Mouse (Mus musculus): Measurements from ENCODE around the gene Zbtb5. TPM values are rescaled to one million over a fixed set of nuclear protein-coding genes. Genes with fewer than 3 reads are reported as not detected.
"Not testable (repeated sequence)": the region's sequence is repeated elsewhere in the genome, so short reads cannot be mapped to it uniquely, and the experiment has no call there.

The Zbtb5 gene
- total RNA-seq, 2 experiments from 2014 or later, result 10.5 to 11.9 TPM

DNA sequence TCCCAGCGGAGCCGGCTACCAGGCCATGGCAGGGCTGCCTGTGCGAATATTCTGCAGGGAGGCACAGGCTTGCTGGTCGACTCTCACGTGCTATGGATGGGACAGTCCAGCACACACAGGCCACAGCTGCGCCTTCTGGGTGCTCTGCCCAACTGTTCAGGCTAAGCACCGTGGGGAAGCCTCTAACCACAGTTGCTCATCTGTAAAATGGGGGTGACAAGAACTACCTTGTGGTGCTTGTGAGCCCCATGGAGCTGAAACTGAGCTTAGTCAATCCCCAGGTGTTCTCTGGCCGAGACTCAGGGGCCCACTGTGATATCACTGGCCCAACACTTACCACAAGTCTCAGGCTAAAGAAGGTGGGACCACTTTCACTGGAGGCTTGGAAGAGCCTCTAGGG lies 44.8 kb downstream of the Zbtb5 start:
- no peak for DNase-seq

- DNase-seq, result no peak
These were observed 46.5 kb downstream of the Zbtb5 start for GRCm38 (mm10) chr4:44965736-44966135.

DNA sequence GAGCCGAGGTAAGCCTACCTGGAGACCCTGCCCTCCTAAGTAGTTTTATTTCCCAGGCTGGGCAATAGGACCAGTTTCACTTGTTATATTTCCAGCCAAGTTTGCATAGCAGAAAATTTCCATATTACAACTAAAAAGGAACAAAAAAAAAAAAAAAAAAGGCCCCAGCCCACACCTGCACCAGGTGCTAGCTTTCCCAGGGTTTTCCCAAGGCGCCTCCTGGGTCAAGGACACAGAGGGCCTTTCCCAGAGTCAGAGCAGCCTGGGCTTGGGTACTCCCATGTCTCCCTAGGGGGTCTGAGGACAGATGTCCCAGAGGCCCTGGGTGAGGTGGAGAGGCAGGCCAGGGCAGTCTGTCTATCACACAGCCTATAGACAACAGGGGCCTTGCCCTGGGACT lies 47.0 kb downstream of the Zbtb5 start:
- no peak for DNase-seq

- DNase-seq, result no peak
These were observed 49.1 kb downstream of the Zbtb5 start for GRCm38 (mm10) chr4:44963156-44963555.

GRCm38 (mm10) chr4:44959220-44959619 lies 53.0 kb downstream of the Zbtb5 start:
- DNase-seq, result no peak

DNA sequence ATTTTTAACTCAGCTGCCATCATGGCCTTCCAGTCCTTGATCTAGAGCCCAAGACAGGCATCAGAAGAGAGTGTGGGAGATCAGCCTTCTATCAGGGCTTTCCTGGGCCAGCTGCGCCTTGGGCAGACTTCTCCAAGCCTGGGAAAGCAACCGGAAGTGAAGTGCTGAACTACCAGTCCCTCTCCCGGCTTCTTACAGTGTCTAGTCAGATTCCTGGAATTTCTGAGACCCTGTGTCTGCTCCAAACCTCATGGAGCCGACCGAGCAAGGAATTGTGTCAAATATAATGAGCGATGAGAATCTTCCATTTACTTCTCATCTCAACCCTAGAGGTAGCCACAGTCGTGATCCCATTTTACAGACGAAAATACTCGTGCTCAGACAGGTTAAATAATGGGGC lies 53.4 kb downstream of the Zbtb5 start:
- no peak for DNase-seq

DNA sequence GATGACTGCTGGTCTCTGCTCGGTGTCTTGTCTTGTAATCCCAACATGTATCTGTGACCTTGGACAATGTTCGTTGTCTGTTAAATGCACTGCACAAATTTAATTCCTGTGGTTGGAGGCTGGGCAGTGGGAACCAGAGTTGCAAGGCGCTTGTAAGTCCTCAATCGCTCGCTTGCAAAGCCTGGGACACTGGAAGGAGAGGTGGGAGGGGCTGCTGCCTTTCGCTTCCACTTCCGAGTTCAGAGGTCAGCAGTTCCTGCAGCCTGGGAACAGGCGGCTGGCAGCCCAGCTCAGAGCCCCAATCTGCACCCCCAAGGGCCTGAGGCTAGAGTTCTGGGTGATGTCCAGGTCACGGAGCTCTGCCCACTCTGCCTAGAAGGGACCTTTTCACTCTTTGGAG lies 59.2 kb downstream of the Zbtb5 start:
- no peak for DNase-seq

DNA sequence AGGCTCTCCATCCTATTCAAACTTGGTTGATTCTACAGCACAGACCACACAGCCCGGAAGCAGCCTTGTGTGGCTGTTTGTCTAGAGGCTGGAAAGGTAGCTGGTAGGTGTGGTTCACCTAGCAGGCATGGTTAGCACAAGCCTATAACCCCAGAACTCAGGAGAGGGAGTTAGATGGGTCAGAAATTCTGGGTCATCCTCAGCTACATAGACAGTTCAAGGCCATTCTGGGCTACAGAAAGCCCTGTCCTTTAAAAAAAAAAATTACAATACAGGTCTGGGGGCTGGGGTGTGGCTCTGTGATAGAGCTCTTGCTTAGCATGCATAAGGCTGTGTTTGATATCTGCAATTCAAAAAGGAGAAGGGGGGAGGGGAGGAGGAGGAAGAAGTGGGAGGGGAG lies 63.9 kb downstream of the Zbtb5 start:
- DNase-seq, result no peak

- no peak for DNase-seq
These were observed 64.7 kb downstream of the Zbtb5 start for GRCm38 (mm10) chr4:44947464-44947863.

DNA sequence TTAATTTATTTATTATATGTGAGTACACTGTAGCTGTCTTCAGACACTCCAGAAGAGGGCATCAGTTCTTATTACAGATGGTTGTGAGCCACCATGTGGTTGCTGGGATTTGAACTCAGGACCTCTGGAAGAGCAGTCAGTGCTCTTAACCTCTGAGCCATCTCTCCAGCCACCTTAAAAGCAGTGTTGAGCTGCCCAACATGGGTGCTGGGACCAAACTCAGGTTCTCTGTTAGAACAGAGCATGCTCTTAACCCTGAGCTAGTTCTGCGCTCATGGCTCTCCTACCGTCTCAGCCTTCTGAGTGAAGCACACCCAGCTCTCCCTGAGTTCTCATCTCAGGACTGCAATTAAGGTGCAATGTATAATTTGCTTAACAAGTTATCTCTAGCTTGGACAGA lies 66.1 kb downstream of the Zbtb5 start:
- DNase-seq, result not testable (repeated sequence)

DNA sequence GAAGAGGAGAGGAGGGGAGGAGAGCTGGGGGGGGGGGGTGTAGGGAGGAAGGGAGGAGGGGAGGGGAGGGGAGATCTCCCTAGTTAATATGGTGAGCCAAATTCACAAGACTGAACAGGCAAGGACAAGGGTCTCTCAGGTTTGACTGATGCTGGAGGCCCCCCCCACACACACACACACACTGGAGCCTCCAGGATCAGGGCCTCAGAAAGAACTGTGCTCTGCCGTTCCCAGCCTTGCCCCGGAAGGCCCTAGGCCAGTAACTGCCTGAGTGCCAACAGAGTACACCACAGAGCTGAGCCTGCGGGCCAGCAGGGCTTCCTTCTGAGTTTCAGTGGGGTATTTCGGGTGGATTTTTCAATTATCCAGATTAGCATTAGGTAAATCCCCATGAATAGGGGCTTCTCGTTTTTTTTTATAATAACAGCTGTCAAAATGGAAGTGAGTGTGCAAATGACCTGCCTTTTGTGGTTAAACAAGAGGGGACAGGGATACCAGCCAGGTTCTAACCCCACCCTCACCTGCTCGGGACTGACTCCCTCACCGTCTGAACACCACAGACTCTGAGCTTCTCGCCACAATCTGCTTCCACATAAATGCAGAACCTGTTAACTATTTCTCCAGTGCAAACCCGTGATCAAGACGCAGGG lies 67.7 kb downstream of the Zbtb5 start:
- no peak for DNase-seq

DNA sequence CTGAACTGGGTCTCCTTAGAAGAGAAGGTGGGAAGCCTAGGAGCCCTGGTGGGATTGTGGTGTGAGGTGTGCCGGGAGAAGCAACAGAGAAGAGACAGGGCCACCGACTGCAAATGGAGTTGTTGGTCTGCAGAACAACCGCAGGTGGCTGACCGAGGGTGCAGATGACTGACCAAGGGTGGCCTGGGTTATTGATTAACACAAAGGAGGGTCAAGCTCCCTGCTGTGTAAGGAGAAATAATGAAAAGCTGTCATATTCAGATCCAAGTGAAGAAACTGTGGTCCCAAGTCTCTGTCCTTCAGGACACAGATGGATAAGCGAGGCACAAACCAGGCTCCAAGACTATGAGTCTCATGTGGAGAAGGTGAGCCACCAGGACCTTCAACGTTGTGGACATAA lies 68.7 kb downstream of the Zbtb5 start:
- no peak for DNase-seq

DNA sequence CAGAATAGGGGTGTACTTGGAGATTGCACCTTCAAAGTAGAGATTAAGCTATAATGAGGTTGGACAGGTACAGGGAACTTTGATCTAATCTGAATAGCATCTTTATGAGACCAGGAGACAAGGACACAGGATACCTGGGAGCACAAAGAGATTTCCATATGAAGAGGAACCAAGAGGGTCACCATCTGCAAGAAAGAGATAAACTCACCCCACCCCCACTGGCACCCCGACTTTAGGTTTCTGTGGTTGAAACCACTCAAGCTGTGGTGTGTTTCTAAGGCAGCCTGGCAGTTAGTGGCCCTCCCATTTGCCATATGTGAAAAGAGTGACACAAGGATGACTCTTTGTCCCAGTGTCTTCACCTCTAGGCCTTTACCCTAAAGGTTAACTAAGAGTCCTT lies 70.0 kb downstream of the Zbtb5 start:
- no peak for DNase-seq

Other genes with a start within 250 kb of the Zbtb5 start
- gene Grhpr, start 31.0 kb downstream of the Zbtb5 start, total RNA-seq (2021), result 10 to 100 TPM; 46.6 to 47.0 TPM
- gene Polr1e, start 6.2 kb upstream of the Zbtb5 start, total RNA-seq (2021), result 10 to 100 TPM; 41.6 to 45.0 TPM
- 10 to 100 TPM; 21.3 to 23.1 TPM for gene Fbxo10, start 72.2 kb upstream of the Zbtb5 start, total RNA-seq (2021)
- gene Tomm5, start 95.7 kb upstream of the Zbtb5 start, total RNA-seq (2021), result 100 to 1,000 TPM; 119 to 141 TPM
- 1 to 10 TPM; 2.7 to 3.2 TPM for gene Frmpd1, start 172.5 kb upstream of the Zbtb5 start, total RNA-seq (2021)

Measured in heart, postnatal 4 days (tissue).